Mouse (Mus musculus) spleen, postnatal 0 days (tissue): Measurements from ENCODE around the gene Gatad2b. TPM values are rescaled to one million over a fixed set of nuclear protein-coding genes. Genes with fewer than 3 reads are reported as not detected.

Experiments used
- polyA plus RNA-seq: library from polyadenylated mRNA; unstranded; fragments of >200 nt; fragmentation: Nextera tagmentation; extraction: Ambion mirVana; gene quantifications from 2 replicates; pipeline ENCODE4 v1.2.1, GENCODE M21; 2015

Gatad2b gene
- 8.6 and 9.0 TPM in 2 replicates for polyA plus RNA-seq

GRCm38 (mm10) chr3:90292345-90293275 lies at the start of gene Gatad2b:
Gene Gatad2b, plus strand, starts transcription at chr3:90293178.

GRCm38 (mm10) chr3:90247960-90248745 lies 44.8 kb upstream of the Gatad2b start, which contains the start of gene Slc39a1:
Gene Slc39a1, plus strand, starts transcription at chr3:90248172.

GRCm38 (mm10) chr3:90253653-90254418 lies 39.1 kb upstream of the Gatad2b start, which contains the start of gene Crtc2:
Gene Crtc2, plus strand, starts transcription at chr3:90254163.

GRCm38 (mm10) chr3:90265034-90265931 lies 27.7 kb upstream of the Gatad2b start, which contains the start of gene Dennd4b:
Gene Dennd4b, plus strand, starts transcription at chr3:90265185.

GRCm38 (mm10) chr3:90389511-90390490 lies 96.8 kb downstream of the Gatad2b start, which contains the start of gene Slc27a3:
Gene Slc27a3, minus strand, starts transcription at chr3:90389938.

Other genes starting within 250 kb of the Gatad2b start
- gene 4933434E20Rik, start 241.5 kb upstream of the Gatad2b start, polyA plus RNA-seq: 74.6 and 88.3 TPM in 2 replicates
- gene Ubap2l, start 240.6 kb upstream of the Gatad2b start, polyA plus RNA-seq: 113 and 124 TPM in 2 replicates
- gene Tpm3, start 220.5 kb upstream of the Gatad2b start, polyA plus RNA-seq: 260 and 296 TPM in 2 replicates
- gene Nup210l, start 189.0 kb upstream of the Gatad2b start, polyA plus RNA-seq: 0.07 and 0.12 TPM in 2 replicates
- 1,413 and 1,608 TPM in 2 replicates for gene Rps27, start 79.5 kb upstream of the Gatad2b start, polyA plus RNA-seq
- gene Rab13, start 79.5 kb upstream of the Gatad2b start, polyA plus RNA-seq: 11.2 and 15.3 TPM in 2 replicates
- gene Jtb, start 61.6 kb upstream of the Gatad2b start, polyA plus RNA-seq: 78.7 and 86.3 TPM in 2 replicates
- gene Creb3l4, start 49.7 kb upstream of the Gatad2b start, polyA plus RNA-seq: 0.57 and 0.98 TPM in 2 replicates
- 51.2 and 62.4 TPM in 2 replicates for gene Slc39a1, start 45.0 kb upstream of the Gatad2b start, polyA plus RNA-seq
- 9.1 and 10.9 TPM in 2 replicates for gene Crtc2, start 39.0 kb upstream of the Gatad2b start, polyA plus RNA-seq
- 3.9 and 5.6 TPM in 2 replicates for gene Dennd4b, start 28.0 kb upstream of the Gatad2b start, polyA plus RNA-seq
- gene Slc27a3, start 96.8 kb downstream of the Gatad2b start, polyA plus RNA-seq: 4.1 and 4.3 TPM in 2 replicates
- 9.1 and 9.8 TPM in 2 replicates for gene Ints3, start 140.4 kb downstream of the Gatad2b start, polyA plus RNA-seq
- gene Npr1, start 172.7 kb downstream of the Gatad2b start, polyA plus RNA-seq: 7.9 and 10.6 TPM in 2 replicates
- gene Ilf2, start 182.9 kb downstream of the Gatad2b start, polyA plus RNA-seq: 73.8 and 76.5 TPM in 2 replicates
- 36.4 and 43.7 TPM in 2 replicates for gene Snapin, start 197.9 kb downstream of the Gatad2b start, polyA plus RNA-seq
- gene Chtop, start 216.3 kb downstream of the Gatad2b start, polyA plus RNA-seq: 70.1 and 74.6 TPM in 2 replicates
- 40.2 and 50.6 TPM in 2 replicates for gene S100a1, start 221.2 kb downstream of the Gatad2b start, polyA plus RNA-seq
- gene S100a13, start 221.3 kb downstream of the Gatad2b start, polyA plus RNA-seq: 61.6 and 70.3 TPM in 2 replicates
- 0.15 TPM in 1 of 2 replicates, not detected in the other for gene S100a14, start 233.7 kb downstream of the Gatad2b start, polyA plus RNA-seq
- 95.5 and 120 TPM in 2 replicates for gene S100a16, start 244.1 kb downstream of the Gatad2b start, polyA plus RNA-seq